Mouse (Mus musculus) MEL (cell line): ENCODE results near the gene Sorcs2. TPM values are rescaled to one million over a fixed set of nuclear protein-coding genes. Genes with fewer than 3 reads are reported as not detected.

Experiments used
- DNase-seq: peaks from one replicate; pipeline ENCODE4 v3.0.0; 2011; ENCODE audit warnings: low read depth, low spot score
- H3K27ac ChIP-seq: 2 replicates; pipeline ENCODE4 v1.5.1; 2012; ENCODE audit warnings: low read depth, mild to moderate bottlenecking, control low read depth, low read length, moderate library complexity; ENCODE audit not compliant: control insufficient read depth
- H3K27me3 ChIP-seq, 2 experiments: fragments of 150-350 bp in 1 of 2; sonication (generic) in 1 of 2; 2 replicates each; pipeline ENCODE4 v1.6.1; 2012; ENCODE audit warnings: low read length in 2 of 2, mild to moderate bottlenecking in 2 of 2, improper control_type of control experiment in 1 of 2, moderate library complexity in 1 of 2; ENCODE audit not compliant: insufficient read depth in 2 of 2, control insufficient read depth in 1 of 2
- H3K36me3 ChIP-seq, 2 experiments: 2 replicates each; pipeline ENCODE4 v1.6.1; 2012 to 2014; ENCODE audit warnings: low read length in 2 of 2, improper control_type of control experiment in 1 of 2, inconsistent platforms in 1 of 2, mild to moderate bottlenecking in 1 of 2; ENCODE audit not compliant: insufficient read depth in 2 of 2, control insufficient read depth in 1 of 2
- H3K4me1 ChIP-seq, 2 experiments: fragments of 150-350 bp in 1 of 2; sonication (generic) in 1 of 2; 2 replicates each; pipeline ENCODE4 v1.6.1; 2012; ENCODE audit warnings: low read length in 2 of 2, improper control_type of control experiment in 1 of 2, mild to moderate bottlenecking in 1 of 2; ENCODE audit not compliant: insufficient read depth in 2 of 2, control insufficient read depth in 1 of 2
- H3K4me3 ChIP-seq, 2 experiments: fragments of 150-350 bp in 1 of 2; sonication (generic) in 1 of 2; 2 replicates each; pipeline ENCODE4 v1.5.1; 2012; ENCODE audit warnings: low read depth in 2 of 2, low read length in 2 of 2, mild to moderate bottlenecking in 2 of 2, moderate library complexity in 2 of 2, control low read depth in 1 of 2, improper control_type of control experiment in 1 of 2; ENCODE audit not compliant: control insufficient read depth in 1 of 2, insufficient read depth in 1 of 2
- H3K79me2 ChIP-seq: 2 replicates; pipeline ENCODE4 v1.6.1; 2012; ENCODE audit warnings: mild to moderate bottlenecking, low read length, moderate library complexity; ENCODE audit not compliant: control insufficient read depth, poor library complexity, insufficient read depth
- H3K9ac ChIP-seq: 2 replicates; pipeline ENCODE4 v1.6.1; 2012; ENCODE audit warnings: low read depth, mild to moderate bottlenecking, control low read depth, low read length, moderate library complexity; ENCODE audit not compliant: control insufficient read depth, poor library complexity, severe bottlenecking
- H3K9me3 ChIP-seq: fragments of 150-350 bp; sonication (generic); replicated peaks from 2 replicates; pipeline ENCODE4 v1.6.1; 2012; ENCODE audit warnings: mild to moderate bottlenecking, low read length, improper control_type of control experiment, moderate library complexity; ENCODE audit not compliant: insufficient read depth
- CHD1 ChIP-seq: IDR thresholded peaks from 2 replicates; pipeline ENCODE4 v1.6.1; 2012; ENCODE audit warnings: low read depth, mild to moderate bottlenecking, inconsistent platforms, low read length, improper control_type of control experiment
- CTCF ChIP-seq, 3 experiments: IDR thresholded peaks in 2 of 3; conservative IDR thresholded peaks in 1 of 3; 2 replicates each; pipeline ENCODE4 v1.5.1; 2011 to 2012; ENCODE audit warnings: low read length in 3 of 3, low read depth in 2 of 3, mild to moderate bottlenecking in 2 of 3, improper control_type of control experiment in 1 of 3, inconsistent platforms in 1 of 3, mixed read lengths in 1 of 3, moderate library complexity in 1 of 3; ENCODE audit not compliant: control insufficient read depth in 1 of 3, insufficient read depth in 1 of 3, poor library complexity in 1 of 3, severe bottlenecking in 1 of 3
- ELF1 ChIP-seq: IDR thresholded peaks from 2 replicates; pipeline ENCODE4 v1.6.1; 2014; ENCODE audit warnings: low read depth, mild to moderate bottlenecking, inconsistent platforms, low read length, improper control_type of control experiment, moderate library complexity
- EP300 ChIP-seq, 2 experiments: IDR thresholded peaks; 2 replicates each; pipeline ENCODE4 v1.6.1; 2011; ENCODE audit warnings: improper control_type of control experiment in 2 of 2, low read length in 2 of 2, low read depth in 1 of 2, mild to moderate bottlenecking in 1 of 2
- GATA1 ChIP-seq: IDR thresholded peaks from 2 replicates; pipeline ENCODE4 v1.6.1; 2011; ENCODE audit warnings: low read depth, low read length, improper control_type of control experiment
- MAFK ChIP-seq: IDR thresholded peaks from 2 replicates; pipeline ENCODE4 v1.6.1; 2011; ENCODE audit warnings: low read depth, mild to moderate bottlenecking, low read length, improper control_type of control experiment, borderline replicate concordance
- MYC ChIP-seq: IDR thresholded peaks from 2 replicates; pipeline ENCODE4 v1.6.1; 2011; ENCODE audit warnings: low read depth, mild to moderate bottlenecking, low read length, improper control_type of control experiment, moderate library complexity
- NRF1 ChIP-seq: IDR thresholded peaks from 2 replicates; pipeline ENCODE4 v1.6.1; 2014; ENCODE audit warnings: low read depth, mild to moderate bottlenecking, inconsistent platforms, low read length, improper control_type of control experiment, moderate library complexity; ENCODE audit not compliant: poor library complexity, insufficient read depth, severe bottlenecking
- POLR2A ChIP-seq, 2 experiments: IDR thresholded peaks; 2 replicates each; pipeline ENCODE4 v1.6.1; 2011 to 2012; ENCODE audit warnings: low read length in 2 of 2, mild to moderate bottlenecking in 2 of 2, control low read depth in 1 of 2, improper control_type of control experiment in 1 of 2, low read depth in 1 of 2, moderate library complexity in 1 of 2; ENCODE audit not compliant: control insufficient read depth in 1 of 2, insufficient read depth in 1 of 2, poor library complexity in 1 of 2
- POLR2AphosphoS5 ChIP-seq: IDR thresholded peaks from 2 replicates; pipeline ENCODE4 v1.6.1; 2012; ENCODE audit warnings: low read depth, borderline replicate concordance, mild to moderate bottlenecking, inconsistent platforms, low read length, moderate library complexity, mixed read lengths
- RAD21 ChIP-seq: IDR thresholded peaks from 2 replicates; pipeline ENCODE4 v1.6.1; 2011; ENCODE audit warnings: mild to moderate bottlenecking, low read depth, low read length, improper control_type of control experiment
- SIN3A ChIP-seq: IDR thresholded peaks from 2 replicates; pipeline ENCODE4 v1.6.1; 2012; ENCODE audit warnings: low read length, improper control_type of control experiment, inconsistent platforms
- SMC3 ChIP-seq: IDR thresholded peaks from 2 replicates; pipeline ENCODE4 v1.6.1; 2011; ENCODE audit warnings: low read depth, low read length, improper control_type of control experiment
- USF2 ChIP-seq, 2 experiments: IDR thresholded peaks; 2 replicates each; pipeline ENCODE4 v1.6.1; 2011 to 2012; ENCODE audit warnings: improper control_type of control experiment in 2 of 2, low read length in 2 of 2, borderline replicate concordance in 1 of 2, inconsistent platforms in 1 of 2, low read depth in 1 of 2, mild to moderate bottlenecking in 1 of 2; ENCODE audit not compliant: insufficient read depth in 1 of 2
- ZC3H11A ChIP-seq: IDR thresholded peaks from 2 replicates; pipeline ENCODE4 v1.6.1; 2012; ENCODE audit warnings: low read depth, mild to moderate bottlenecking, inconsistent platforms, low read length, improper control_type of control experiment
- polyA plus RNA-seq, 2 experiments: library from polyadenylated mRNA; stranded (reverse) in 1 of 2; unstranded in 1 of 2; fragments of >175 nt in 1 of 2; fragments of >200 nt in 1 of 2; gene quantifications; 2 replicates each; pipeline versions ENCODE4 v1.2.1 to v1.2.4; 2012; ENCODE audit warnings: low replicate concordance in 2 of 2, low read depth in 1 of 2; ENCODE audit not compliant: insufficient read length in 2 of 2, insufficient read depth in 1 of 2, missing spikeins in 1 of 2
- total RNA-seq: library from RNA; depleted of rRNA; stranded (reverse); fragments of 300-350 nt; gene quantifications from 2 replicates; pipeline ENCODE4 v1.2.3, GENCODE M21; 2012

Gene Sorcs2
- total and polyA plus RNA-seq, 3 experiments = not detected

- Histone ChIP-seq H3K79me2 (no peaks in the 10 kb centered on the region), H3K4me1 (no peaks in the 10 kb centered on the region)
- DNase-seq = no peak
Measured at GRCm38 (mm10) chr5:35985611-35986010, 412.3 kb downstream of the Sorcs2 start.

GRCm38 (mm10) chr5:35981976-35982375, 416.0 kb downstream of the Sorcs2 start:
- H3K4me1 ChIP-seq = no peaks in the 10 kb centered on the region
- no peaks in the 10 kb centered on the region for H3K36me3 ChIP-seq
- H3K9me3 ChIP-seq = no peaks in the 10 kb centered on the region
- no peak overlapping the region for H3K27ac ChIP-seq
- no peak overlapping the region for H3K9ac ChIP-seq
- H3K79me2 ChIP-seq = no peaks in the 10 kb centered on the region
- TF ChIP-seq SMC3 (no peak), CTCF (IDR thresholded peaks at IDR 0.05 in 2 of 3, conservative IDR thresholded peaks at IDR 0.05 in 1 of 3; ENCODE audit: control insufficient read depth in 1 of 3, insufficient read depth in 1 of 3, low read depth in 2 of 3, low read length in 3 of 3, poor library complexity in 1 of 3, severe bottlenecking in 1 of 3) (peak; percentile 46 to 73 (median 52)), RAD21 (peak; percentile 48)
- TF ChIP-seq, all 39 proteins: peak for 2
- peak; percentile 23 for DNase-seq
- H3K4me3 ChIP-seq = no peak overlapping the region
- H3K27me3 ChIP-seq = no peaks in the 10 kb centered on the region

More at GRCm38 (mm10) chr5:35985611-35986010, 412.3 kb downstream of the Sorcs2 start:
- H3K27me3 ChIP-seq = no peaks in the 10 kb centered on the region
- TF ChIP-seq MYC (no peak), MAFK (no peak), GATA1 (no peak), ELF1 (no peak), POLR2A (IDR thresholded peaks at IDR 0.05; ENCODE audit: control insufficient read depth in 1 of 2, insufficient read depth in 1 of 2, low read depth in 1 of 2, low read length in 2 of 2, poor library complexity in 1 of 2) (no peak), POLR2AphosphoS5 (no peak), SIN3A (no peak), ZC3H11A (no peak), CHD1 (no peak), USF2 (IDR thresholded peaks at IDR 0.05; ENCODE audit: borderline replicate concordance in 1 of 2, insufficient read depth in 1 of 2, low read depth in 1 of 2, low read length in 2 of 2) (no peak)
- H3K9me3 ChIP-seq = no peaks in the 10 kb centered on the region
- H3K9ac ChIP-seq = no peak overlapping the region
- no peak overlapping the region for H3K4me3 ChIP-seq
- H3K27ac ChIP-seq = no peak overlapping the region
- no peaks in the 10 kb centered on the region for H3K36me3 ChIP-seq

GRCm38 (mm10) chr5:35981341-35981740, 416.6 kb downstream of the Sorcs2 start:
- Histone ChIP-seq H3K9me3 (no peaks in the 10 kb centered on the region), H3K4me1 (no peaks in the 10 kb centered on the region), H3K27me3 (no peaks in the 10 kb centered on the region), H3K4me3 (no peak overlapping the region), H3K27ac (no peak overlapping the region), H3K79me2 (no peaks in the 10 kb centered on the region), H3K9ac (no peak overlapping the region), H3K36me3 (no peaks in the 10 kb centered on the region)
- TF ChIP-seq NRF1 (no peak), EP300 (IDR thresholded peaks at IDR 0.05; ENCODE audit: low read depth in 1 of 2, low read length in 2 of 2) (no peak)
- DNase-seq = no peak
